Mouse (Mus musculus) lung, adult 18-20 months (tissue): ENCODE measurements around the gene Gm9803.

Source experiments
- DNase-seq, 2 experiments: peaks; one replicate each; pipeline ENCODE4 v3.0.0; 2022; ENCODE audit warnings: mixed read lengths in 2 of 2

The Gm9803 gene

GRCm38 (mm10) chr10:43516992-43517660, 6.8 kb upstream of the Gm9803 start:
- no peak for DNase-seq

DNA sequence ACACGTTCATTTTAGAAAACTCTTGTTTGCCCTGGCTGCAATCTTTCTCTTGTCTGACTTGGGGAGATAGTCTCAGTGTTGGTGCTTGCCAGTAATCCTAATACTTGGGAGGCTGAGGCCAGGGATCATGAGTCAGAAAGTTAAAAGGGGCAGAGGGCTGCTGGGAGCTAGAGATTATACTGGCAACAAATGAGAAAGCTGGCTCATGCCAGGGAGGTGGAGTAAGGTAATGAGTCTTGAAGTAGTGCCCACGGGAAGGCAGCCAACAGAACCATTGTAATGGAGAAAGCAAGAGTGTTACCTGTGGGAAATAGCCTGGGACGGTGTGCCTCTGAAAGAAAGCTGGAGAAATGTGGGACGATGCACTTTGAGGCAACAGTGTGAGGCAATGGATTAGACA, 6.0 kb upstream of the Gm9803 start:
- DNase-seq = peak; percentile 81 to 85

DNA sequence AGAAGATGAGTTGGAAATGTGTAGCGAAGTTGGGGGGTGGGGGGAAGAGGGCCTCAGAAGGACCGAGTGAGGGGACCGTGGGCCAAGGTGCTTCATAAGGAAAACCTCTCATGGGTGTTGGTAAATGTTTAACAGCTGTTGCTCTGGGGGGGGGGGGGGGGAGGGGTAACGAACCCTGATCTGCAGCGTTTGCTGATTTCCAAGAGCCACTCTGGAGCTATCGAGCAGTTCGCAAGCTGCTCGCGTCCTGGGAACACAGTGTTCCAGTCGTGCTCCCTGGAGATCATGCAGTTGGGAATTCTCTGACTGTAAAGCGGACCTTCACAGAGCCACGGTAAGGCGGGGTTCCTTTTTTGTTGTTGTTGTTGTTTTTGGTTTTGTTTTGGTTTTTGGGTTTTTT, 5.5 kb upstream of the Gm9803 start:
- DNase-seq = peak; percentile 14 to 48

- DNase-seq = peak in 1 of 2 experiments; percentile 26
Measured at GRCm38 (mm10) chr10:43519977-43520376, 3.9 kb upstream of the Gm9803 start.

GRCm38 (mm10) chr10:43527283-43528269, 3.7 kb downstream of the Gm9803 start:
- DNase-seq = no peak

GRCm38 (mm10) chr10:43534382-43534781, 10.5 kb downstream of the Gm9803 start:
- no peak for DNase-seq

DNA sequence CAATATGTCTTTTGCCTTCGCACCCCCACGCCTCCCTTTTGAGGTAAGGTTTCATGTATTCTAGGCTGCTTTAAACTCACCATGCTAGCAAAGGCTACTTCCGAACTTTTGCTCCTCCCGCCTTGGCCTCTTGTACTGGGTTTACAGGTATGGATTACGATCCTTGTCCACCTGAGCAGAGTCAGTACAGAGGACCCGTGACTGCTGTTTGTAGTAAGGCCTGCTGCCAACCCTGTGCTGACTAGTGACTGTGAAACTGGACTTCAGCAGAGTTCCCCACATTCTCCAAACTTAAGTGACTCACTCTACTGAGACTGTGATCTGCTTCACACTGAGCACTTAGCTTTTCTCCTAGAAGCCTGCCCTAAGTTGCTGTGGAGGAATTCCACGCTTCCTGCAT, 13.8 kb downstream of the Gm9803 start:
- no peak for DNase-seq

GRCm38 (mm10) chr10:43538831-43539230, 14.9 kb downstream of the Gm9803 start:
- no peak for DNase-seq

DNA sequence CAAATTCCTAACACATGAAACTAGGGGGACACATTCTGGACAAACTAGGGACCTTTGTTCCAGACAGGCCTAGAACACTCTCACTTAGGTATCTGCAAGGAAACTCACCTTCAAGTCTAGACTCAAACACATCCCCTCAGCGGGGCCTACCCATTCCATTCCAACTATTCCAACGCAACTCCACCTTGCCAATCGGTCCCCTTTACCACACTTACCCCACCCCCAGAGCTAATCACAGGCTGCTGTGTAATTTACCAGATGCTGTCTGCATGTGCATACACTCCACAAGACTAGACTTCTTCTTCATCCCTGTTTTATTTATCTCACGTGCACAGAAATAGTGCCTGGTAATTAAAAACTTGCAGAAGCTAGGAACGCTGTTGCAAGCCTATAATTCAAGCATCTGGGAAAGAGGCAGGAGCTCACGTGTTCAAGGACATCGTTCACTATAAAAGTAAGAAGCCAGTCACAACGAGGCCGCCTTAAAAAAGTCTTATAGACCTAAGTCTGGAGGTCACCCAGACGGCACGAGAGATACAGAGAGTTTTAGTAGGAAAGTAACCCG, 15.9 kb downstream of the Gm9803 start:
- DNase-seq = no peak

DNA sequence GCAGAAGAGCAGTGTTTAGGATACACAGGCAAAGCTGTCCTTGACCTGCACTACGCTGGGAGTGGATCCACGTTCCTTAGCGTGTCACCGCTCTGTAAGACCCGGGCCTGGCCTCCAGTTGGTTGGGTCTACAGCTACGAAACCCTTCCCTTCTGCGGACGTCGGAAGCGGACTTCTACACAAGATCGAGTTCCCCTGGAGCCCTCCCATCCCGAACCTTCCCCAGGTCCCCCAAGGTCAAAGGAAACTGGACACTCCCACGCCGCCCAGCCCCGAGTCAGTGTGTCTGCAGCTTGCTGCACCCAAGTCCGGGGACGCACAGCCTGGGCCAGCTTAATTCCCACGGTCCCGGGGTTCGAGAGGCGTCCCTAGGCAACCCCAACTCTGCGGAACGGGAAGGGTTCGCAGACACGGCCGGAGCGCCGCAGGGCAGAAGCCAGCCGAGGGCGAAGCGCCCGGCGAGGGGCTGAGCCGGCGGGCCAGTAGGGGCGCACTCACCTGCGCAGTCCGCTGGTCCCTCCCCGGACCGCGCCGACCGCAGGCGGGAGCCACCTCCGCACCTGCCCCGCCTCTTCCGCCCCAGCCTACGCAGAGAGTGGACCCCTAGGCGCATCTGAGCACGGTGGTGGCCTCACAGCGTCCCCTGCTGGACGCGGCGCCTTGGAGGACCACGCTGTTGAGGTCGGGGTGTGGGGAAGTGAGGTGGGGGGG, 16.7 kb downstream of the Gm9803 start, which contains the start of gene 1700021F05Rik:
1700021F05Rik (minus strand) TSS at position 553 of the 711 bp plus-strand sequence.
- DNase-seq = peak; percentile 94 to 96

DNA sequence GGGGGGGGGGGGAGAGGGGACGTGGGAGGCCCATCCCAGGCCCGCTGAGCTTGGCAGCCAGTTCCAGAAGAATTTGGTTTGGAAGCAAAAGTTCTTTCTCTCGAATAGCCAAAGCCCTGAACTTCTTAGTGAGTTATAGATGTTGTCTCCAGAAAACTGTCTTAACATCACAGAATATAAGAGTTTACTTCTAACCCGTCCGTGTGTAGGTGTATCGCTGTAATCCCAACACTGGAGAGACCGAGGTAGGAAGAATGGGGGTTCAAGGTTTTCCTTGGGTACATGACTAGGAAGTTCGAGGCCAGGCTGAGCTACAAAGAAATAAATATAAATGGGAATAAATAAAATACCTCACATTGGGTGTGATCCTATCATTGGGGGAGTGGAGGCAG, 17.3 kb downstream of the Gm9803 start:
- DNase-seq = no peak

- no peak for DNase-seq
Measured at GRCm38 (mm10) chr10:43549411-43549810, 25.5 kb downstream of the Gm9803 start.

DNA sequence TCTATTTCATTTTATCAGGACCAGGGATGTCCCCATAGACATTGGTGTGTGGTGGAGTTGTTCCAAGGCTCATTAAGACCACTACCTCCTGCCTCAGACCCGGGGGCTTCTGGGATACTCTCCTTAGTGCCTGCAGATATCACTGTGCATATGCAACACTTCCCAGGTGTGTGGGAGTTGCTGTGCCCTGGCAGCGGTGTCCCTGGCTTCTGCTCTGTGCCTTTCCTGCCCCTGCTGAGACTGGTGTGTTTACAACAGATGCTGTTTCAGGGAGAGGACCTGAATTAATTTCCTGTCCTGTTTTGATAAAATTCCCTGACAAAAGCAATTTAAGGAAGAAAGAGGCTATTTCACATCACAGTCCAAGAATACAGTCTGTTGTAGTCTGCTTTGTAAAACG, 27.0 kb downstream of the Gm9803 start:
- no peak for DNase-seq

DNA sequence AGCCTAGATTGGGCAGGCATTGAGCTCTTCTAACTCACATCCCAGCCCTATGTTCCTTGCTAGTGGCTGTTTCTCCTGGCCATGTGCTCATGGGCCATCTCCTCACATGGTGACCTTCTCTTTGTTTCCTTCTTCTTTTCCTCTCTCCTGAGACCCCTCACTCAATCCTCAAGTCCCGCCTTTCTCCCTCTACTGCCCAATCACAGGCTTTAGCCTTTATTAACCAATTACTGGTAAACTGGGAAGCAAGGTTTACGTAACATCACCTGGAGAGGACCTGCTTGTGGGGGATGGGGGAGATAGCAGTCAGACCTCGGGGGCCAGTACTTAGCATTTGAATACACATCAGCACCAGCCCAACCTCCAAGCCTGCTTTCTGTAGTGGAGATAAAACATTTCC, 27.5 kb downstream of the Gm9803 start:
- DNase-seq = no peak

DNA sequence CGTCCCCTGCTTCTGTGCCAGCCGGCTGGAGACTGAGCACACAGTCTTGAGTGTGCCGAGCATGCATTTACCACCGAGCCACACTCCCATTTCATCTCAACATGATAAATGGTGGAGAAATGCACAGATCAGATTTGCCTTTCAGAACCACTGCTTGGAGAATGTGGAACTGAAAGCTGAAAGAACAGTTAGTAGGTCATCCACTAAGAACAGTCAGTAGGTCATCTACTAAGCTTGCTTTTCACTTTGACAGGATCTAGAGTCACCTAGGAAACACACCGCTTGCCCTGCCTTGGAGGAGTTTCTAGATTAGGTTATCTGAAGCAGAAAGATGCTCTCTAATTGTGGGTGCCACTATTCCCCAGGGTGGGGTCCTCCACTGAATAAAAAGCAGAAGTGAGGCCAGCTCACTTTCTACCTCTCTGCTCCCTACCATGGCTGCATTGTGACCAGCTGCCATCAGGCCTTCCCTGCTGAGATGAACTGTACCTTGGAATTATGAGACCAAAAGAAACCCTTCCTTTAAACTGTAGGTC, 33.8 kb downstream of the Gm9803 start:
- DNase-seq = no peak

DNA sequence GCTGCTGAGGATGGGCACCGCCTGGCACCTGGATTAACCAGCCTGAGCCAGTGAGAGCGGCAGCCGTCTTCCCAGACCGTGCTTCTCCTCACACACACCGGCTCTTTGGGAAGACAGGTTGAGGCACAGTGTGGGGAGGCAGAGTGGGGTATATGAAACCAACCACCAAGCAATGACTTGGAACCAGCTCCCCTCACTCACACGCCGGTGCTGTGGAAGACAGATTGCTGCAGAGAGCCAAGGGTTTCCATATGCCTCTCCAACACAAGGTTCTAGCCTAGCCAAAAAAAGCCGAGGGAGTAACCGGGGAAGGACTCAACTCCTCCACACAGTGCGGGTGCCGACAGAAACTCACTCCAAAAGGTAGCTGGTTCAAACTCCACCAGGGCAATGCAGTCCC, 35.4 kb downstream of the Gm9803 start:
- DNase-seq = no peak

DNA sequence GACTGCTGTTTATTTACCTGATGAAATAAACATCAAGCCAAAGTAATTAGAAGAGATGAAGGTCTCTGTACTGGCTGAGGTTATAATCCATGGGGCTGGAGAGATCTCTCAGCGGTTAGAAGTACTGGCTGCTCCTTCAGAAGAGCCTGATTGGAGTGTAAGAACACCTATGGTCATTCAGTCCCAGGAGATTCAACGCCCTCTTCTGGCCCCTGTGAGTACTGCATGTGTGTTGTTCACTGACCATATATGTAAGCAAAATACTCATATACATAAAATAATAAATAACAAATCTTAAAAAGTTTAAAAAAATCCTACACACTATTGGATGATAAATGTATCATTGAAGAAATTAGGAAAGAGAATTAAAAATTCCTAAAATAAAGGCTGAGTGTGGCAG, 36.9 kb downstream of the Gm9803 start:
- no peak for DNase-seq

DNA sequence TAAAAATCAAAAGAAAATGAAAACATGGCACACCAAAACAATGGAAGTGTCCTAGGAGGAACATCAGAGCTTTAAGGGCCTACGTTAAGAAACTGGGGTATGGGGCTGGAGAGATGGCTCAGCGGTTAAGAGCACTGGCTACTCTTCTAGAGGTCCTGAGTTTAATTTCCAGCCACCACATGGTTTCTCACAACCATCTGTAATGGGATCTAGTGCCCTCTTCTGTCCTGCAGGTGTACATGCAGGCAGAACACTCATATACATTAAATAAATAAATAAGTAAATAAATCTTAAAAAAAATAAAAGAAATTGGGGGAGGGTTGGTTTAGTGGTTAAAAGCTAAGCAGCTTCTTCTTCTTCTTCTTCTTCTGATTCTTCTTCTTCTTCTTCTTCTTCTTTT, 37.4 kb downstream of the Gm9803 start:
- no peak for DNase-seq
